Comparison of ENCODE assay signal across 8 mouse cellular contexts in genomic region chr14:78724414-78725306, GRCm38 (mm10). TPM values are rescaled to one million over a fixed set of nuclear protein-coding genes. Genes with fewer than 3 reads are reported as not detected.
DNase-seq lines count a peak whose midpoint lies in the region; ATAC-seq lines count a peak whose summit lies in the region.

No protein-coding gene starts in this region.

- ATAC-seq in hindbrain, embryonic 11.5 days (ENCODE audit: low FRiP score), result peak; percentile 86

- no peak overlapping the region for H3K27ac ChIP-seq in hindbrain, embryonic 11.5 days (ENCODE audit: low read depth, low read length)

- H3K9ac ChIP-seq in hindbrain, embryonic 11.5 days (ENCODE audit: low read depth, low read length), result peak overlapping the region; percentile 59

- H3K4me1 ChIP-seq in hindbrain, embryonic 11.5 days (replicated peaks; ENCODE audit: control insufficient read depth, insufficient read depth, low read length), result peaks cover 3% of the 10 kb centered on the region; the same call in 1 of the 2 replicates

- DNase-seq in ZHBTc4 (ENCODE audit: low read depth, low spot score) (peak; percentile 84), adipocyte (ENCODE audit: low spot score) (no peak)
- DNase-seq in cerebellum, adult 8-10 months, result peak; percentile 15
- peak; percentile 33 to 35 for DNase-seq in frontal cortex, postnatal 14 days (ENCODE audit: low spot score in 2 of 2)
- DNase-seq in hindbrain, embryonic 11.5 days (ENCODE audit: low spot score), result peak; percentile 73
- DNase-seq in left cerebral cortex, adult 8-10 months (ENCODE audit: low spot score in 2 of 2), result peak; percentile 32 to 43
- DNase-seq in lung, postnatal 4 days, result peak; percentile 80 to 86
- DNase-seq in retina, postnatal 1 day, result peak; percentile 81

- peaks cover 3% of the 10 kb centered on the region; the same call in 1 of the 2 replicates for H3K27me3 ChIP-seq in hindbrain, embryonic 11.5 days (ENCODE audit: control insufficient read depth, insufficient read depth, low read length)

- H3K4me3 ChIP-seq in hindbrain, embryonic 11.5 days (ENCODE audit: low read depth, low read length), result peak overlapping the region; percentile 55

- 1% methylated on average over 49 of the region's 52 CpGs for WGBS in hindbrain, embryonic 11.5 days

- peak overlapping the region; percentile 95 for H3K4me2 ChIP-seq in hindbrain, embryonic 11.5 days (replicated peaks; ENCODE audit: low read depth, low read length)

- no peaks in the 10 kb centered on the region for H3K9me3 ChIP-seq in hindbrain, embryonic 11.5 days (ENCODE audit: control insufficient read depth, low read length)

- no peaks in the 10 kb centered on the region for H3K36me3 ChIP-seq in hindbrain, embryonic 11.5 days (ENCODE audit: control insufficient read depth, insufficient read depth, low read length)

RNA-seq across cellular contexts. Expression of gene Dgkh, which starts 7.9 kb away (rescaled TPM):
- 2.1 and 2.2 TPM in 2 replicates for polyA plus RNA-seq in hindbrain, embryonic 11.5 days (2014; fragmentation: Nextera tagmentation; extraction: Ambion mirVana)
- 10 to 100 TPM; 62.4 to 73.0 (median 68.9) TPM for total RNA-seq in left cerebral cortex, adult 8-10 months (2022)
